Mouse (Mus musculus): Measurements from ENCODE around the gene Olfr1499. TPM values are rescaled to one million over a fixed set of nuclear protein-coding genes. Genes with fewer than 3 reads are reported as not detected.

Gene Olfr1499
- polyA plus RNA-seq, 1 experiment from 2014 or later, result not detected

Other genes starting within 250 kb of the Olfr1499 start
- not detected in 2 replicates for gene Olfr1484, start 235.9 kb downstream of the Olfr1499 start, polyA plus RNA-seq (2015; fragmentation: Nextera tagmentation; extraction: Ambion mirVana)
- not detected in 2 replicates for gene Olfr1487, start 202.1 kb downstream of the Olfr1499 start, polyA plus RNA-seq (2015; fragmentation: Nextera tagmentation; extraction: Ambion mirVana)
- gene Olfr1489, start 187.8 kb downstream of the Olfr1499 start, polyA plus RNA-seq (2015; fragmentation: Nextera tagmentation; extraction: Ambion mirVana), result not detected in 2 replicates
- not detected in 2 replicates for gene Olfr1490, start 168.4 kb downstream of the Olfr1499 start, polyA plus RNA-seq (2015; fragmentation: Nextera tagmentation; extraction: Ambion mirVana)
- gene Olfr1491, start 122.2 kb downstream of the Olfr1499 start, polyA plus RNA-seq (2015; fragmentation: Nextera tagmentation; extraction: Ambion mirVana), result not detected in 2 replicates
- gene Olfr1493-ps1, start 96.2 kb downstream of the Olfr1499 start, polyA plus RNA-seq (2015; fragmentation: Nextera tagmentation; extraction: Ambion mirVana), result not detected in 2 replicates
- not detected in 2 replicates for gene Olfr1494, start 79.7 kb downstream of the Olfr1499 start, polyA plus RNA-seq (2015; fragmentation: Nextera tagmentation; extraction: Ambion mirVana)
- not detected in 2 replicates for gene Olfr1495, start 54.8 kb downstream of the Olfr1499 start, polyA plus RNA-seq (2015; fragmentation: Nextera tagmentation; extraction: Ambion mirVana)
- gene Olfr1496, start 41.6 kb downstream of the Olfr1499 start, polyA plus RNA-seq (2015; fragmentation: Nextera tagmentation; extraction: Ambion mirVana), result not detected in 2 replicates
- not detected in 2 replicates for gene Olfr1497, start 21.2 kb downstream of the Olfr1499 start, polyA plus RNA-seq (2015; fragmentation: Nextera tagmentation; extraction: Ambion mirVana)
- not detected in 2 replicates for gene Olfr1500, start 11.0 kb upstream of the Olfr1499 start, polyA plus RNA-seq (2015; fragmentation: Nextera tagmentation; extraction: Ambion mirVana)
- gene Olfr1501, start 31.2 kb upstream of the Olfr1499 start, polyA plus RNA-seq (2015; fragmentation: Nextera tagmentation; extraction: Ambion mirVana), result not detected in 2 replicates
- not detected in 2 replicates for gene Olfr1502, start 42.3 kb upstream of the Olfr1499 start, polyA plus RNA-seq (2015; fragmentation: Nextera tagmentation; extraction: Ambion mirVana)
- gene Olfr1504, start 78.5 kb upstream of the Olfr1499 start, polyA plus RNA-seq (2015; fragmentation: Nextera tagmentation; extraction: Ambion mirVana), result not detected in 2 replicates
- not detected in 2 replicates for gene Olfr1505, start 94.1 kb upstream of the Olfr1499 start, polyA plus RNA-seq (2015; fragmentation: Nextera tagmentation; extraction: Ambion mirVana)

Measured in kidney, embryonic 15.5 days (tissue).